Mouse (Mus musculus) erythroblast, embryonic 14.5 days (primary cell): ENCODE results near the gene Il4ra.

Source experiments
- GATA1 ChIP-seq: IDR thresholded peaks from 2 replicates; pipeline ENCODE4 v1.6.1; 2012; ENCODE audit warnings: low read length, inconsistent platforms, mixed read lengths
- TAL1 ChIP-seq: IDR thresholded peaks from 3 replicates; pipeline ENCODE4 v1.6.1; 2012; ENCODE audit warnings: low read length, inconsistent platforms, mixed read lengths

DNA sequence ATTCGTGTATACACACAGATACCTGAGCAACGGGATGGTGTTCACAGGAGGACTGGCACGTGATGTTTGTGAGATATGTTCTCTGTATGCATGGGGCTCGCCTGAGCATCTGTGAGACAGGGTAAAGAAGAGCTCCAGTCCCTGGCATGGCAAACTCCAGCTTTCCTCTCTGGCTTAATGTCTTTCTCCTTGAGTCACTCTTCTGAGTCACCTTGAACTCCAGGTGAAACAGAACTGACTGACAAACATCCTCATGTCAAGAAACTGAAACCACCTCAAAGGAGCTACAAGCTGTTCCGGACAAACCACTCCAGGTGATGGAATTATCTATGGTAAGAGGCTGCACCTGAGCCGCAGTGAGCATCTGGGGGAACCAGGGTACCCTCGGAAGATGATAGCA lies 38.0 kb downstream of the Il4ra start:
- TF ChIP-seq TAL1 (no peak), GATA1 (no peak)
